Mouse (Mus musculus): ENCODE measurements at regions not wholly inside any gene's neighbourhood (a gene's known extent, or its start where the extent isn't known, plus 50 kb on each side); places are given as distances from the start of the nearest gene placed in this dataset.

DNA sequence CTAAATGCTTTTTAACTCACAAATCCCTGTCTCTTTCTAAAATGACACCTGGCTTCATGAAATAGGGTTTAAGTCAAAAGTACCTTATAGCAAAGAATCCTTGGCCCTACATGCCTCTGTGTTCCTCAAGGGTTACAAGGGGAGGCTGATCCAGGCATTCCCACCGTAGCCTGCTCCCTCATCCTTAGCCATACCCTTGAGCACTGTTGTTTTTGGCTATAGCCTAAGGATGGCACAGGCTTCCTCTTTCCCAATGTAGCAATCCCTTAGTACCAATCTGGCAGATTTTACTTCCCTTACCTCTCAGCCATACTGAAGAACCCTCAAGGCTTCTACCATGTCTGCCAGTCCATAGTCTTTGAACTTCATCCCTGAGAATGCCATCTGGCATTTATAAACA, 194.2 kb upstream of the Gm9747 start:
- TF ChIP-seq CTCF (IDR thresholded peaks at IDR 0.05; ENCODE audit: borderline replicate concordance, insufficient read depth, low read depth, low read length): no peak
- TF ChIP-seq POLR2A (IDR thresholded peaks at IDR 0.05; ENCODE audit: borderline replicate concordance, insufficient read depth, low read length): no peak
